Mouse (Mus musculus) ES-E14 (cell line): ENCODE results near the gene Hoxb13. TPM values are rescaled to one million over a fixed set of nuclear protein-coding genes. Genes with fewer than 3 reads are reported as not detected.
A peak's percentile ranks its signal among the peaks of the same experiment; 100 is the strongest.

Source experiments
- DNase-seq: peaks from one replicate; pipeline ENCODE4 v3.0.0-alpha.2; 2013; ENCODE audit warnings: low read depth, low spot score
- H3K27ac ChIP-seq: 2 replicates; pipeline ENCODE4 v1.5.1; 2012; ENCODE audit warnings: low read depth, mild to moderate bottlenecking, low read length, moderate library complexity, mixed read lengths; ENCODE audit not compliant: poor library complexity, insufficient read depth, severe bottlenecking
- H3K36me3 ChIP-seq: 2 replicates; pipeline ENCODE4 v1.6.1; 2012; ENCODE audit warnings: mild to moderate bottlenecking, low read length, moderate library complexity, mixed read lengths; ENCODE audit not compliant: control insufficient read depth, poor library complexity, insufficient read depth, severe bottlenecking
- H3K4me1 ChIP-seq, 2 experiments: fragments of 150-350 bp in 1 of 2; sonication (generic) in 1 of 2; 2 replicates each; pipeline ENCODE4 v1.6.1; 2012; ENCODE audit warnings: low read length in 2 of 2, mild to moderate bottlenecking in 1 of 2, mixed read lengths in 1 of 2; ENCODE audit not compliant: control insufficient read depth in 2 of 2, insufficient read depth in 2 of 2, poor library complexity in 1 of 2
- H3K4me3 ChIP-seq, 2 experiments: fragments of 150-350 bp in 1 of 2; sonication (generic) in 1 of 2; 2 replicates each; pipeline ENCODE4 v1.5.1; 2012; ENCODE audit warnings: low read length in 2 of 2, low read depth in 1 of 2, mild to moderate bottlenecking in 1 of 2, mixed read lengths in 1 of 2; ENCODE audit not compliant: insufficient read depth in 1 of 2, poor library complexity in 1 of 2, severe bottlenecking in 1 of 2
- H3K9ac ChIP-seq: 2 replicates; pipeline ENCODE4 v1.6.1; 2012; ENCODE audit warnings: low read depth, mild to moderate bottlenecking, low read length, mixed read lengths; ENCODE audit not compliant: poor library complexity, insufficient read depth, severe bottlenecking
- H3K9me3 ChIP-seq: fragments of 150-350 bp; sonication (generic); 2 replicates; pipeline ENCODE4 v1.6.1; 2012; ENCODE audit warnings: low read depth, mild to moderate bottlenecking, low read length; ENCODE audit not compliant: control insufficient read depth, insufficient read depth
- CHD2 ChIP-seq: IDR thresholded peaks from 2 replicates; pipeline ENCODE4 v1.6.1; 2014; ENCODE audit warnings: mild to moderate bottlenecking, low read depth, low read length, inconsistent platforms
- HCFC1 ChIP-seq: IDR thresholded peaks from 2 replicates; pipeline ENCODE4 v1.6.1; 2012; ENCODE audit warnings: low read length, inconsistent platforms, borderline replicate concordance; ENCODE audit not compliant: insufficient read depth
- MAFK ChIP-seq: IDR thresholded peaks from 2 replicates; pipeline ENCODE4 v1.6.1; 2014; ENCODE audit warnings: mild to moderate bottlenecking, low read depth, low read length, inconsistent platforms; ENCODE audit not compliant: insufficient read depth
- ZC3H11A ChIP-seq: IDR thresholded peaks from 2 replicates; pipeline ENCODE4 v1.6.1; 2012; ENCODE audit warnings: low read depth, mild to moderate bottlenecking, inconsistent platforms, low read length, borderline replicate concordance
- ZNF384 ChIP-seq: IDR thresholded peaks from 2 replicates; pipeline ENCODE4 v1.6.1; 2012; ENCODE audit warnings: low read depth, low read length, inconsistent platforms
- in situ Hi-C, 2 experiments: fragments of 600-800 bp; cut with MboI; formaldehyde crosslinking; loops; one replicate each; pipeline ENCODE4 v1.15.1; 2025; ENCODE audit warnings: low sequenced_read_pairs in 2 of 2, inconsistent platforms in 1 of 2; ENCODE audit not compliant: unreplicated experiment in 2 of 2
- total RNA-seq: library from RNA; depleted of rRNA; stranded (reverse); fragments of 300-350 nt; gene quantifications from 2 replicates; pipeline ENCODE4 v1.2.3, GENCODE M21; 2012

Gene Hoxb13
- total RNA-seq, 1 experiment = 1.4 TPM

DNA sequence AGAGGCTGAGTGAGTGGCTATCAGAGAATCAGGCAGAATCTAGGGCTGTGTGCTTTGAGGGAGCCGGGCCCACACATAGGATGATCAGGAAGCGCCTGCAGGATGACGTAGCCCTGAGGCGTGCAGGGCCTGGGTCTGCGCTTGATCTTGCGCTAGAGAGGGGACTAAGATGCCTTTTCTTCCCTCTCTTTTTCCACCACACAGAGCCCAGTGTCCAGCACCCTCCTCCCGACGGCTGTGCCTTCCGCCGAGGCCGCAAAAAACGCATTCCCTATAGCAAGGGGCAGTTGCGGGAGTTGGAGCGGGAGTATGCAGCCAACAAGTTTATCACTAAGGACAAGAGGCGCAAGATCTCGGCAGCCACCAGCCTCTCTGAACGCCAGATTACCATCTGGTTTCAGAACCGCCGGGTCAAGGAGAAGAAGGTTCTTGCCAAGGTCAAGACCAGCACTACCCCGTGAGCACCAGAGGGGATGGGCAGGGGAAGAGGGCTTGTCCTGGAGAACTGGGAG is 1.7 kb downstream of the Hoxb13 start:
- Histone ChIP-seq H3K36me3 (no peaks in the 10 kb centered on the region), H3K27ac (no peak overlapping the region), H3K4me3 (0 out of 4 replicates have a peak overlapping the region, but pooled peaks of 1 of the 2 experiments have one; percentile 16), H3K9ac (no peak overlapping the region), H3K4me1 (peaks cover 8 to 15% of the 10 kb centered on the region in 2 experiments), H3K9me3 (no peaks in the 10 kb centered on the region)
- DNase-seq = no peak
- no peak for TF ChIP-seq MAFK
- TF ChIP-seq ZNF384 = no peak
- no peak for TF ChIP-seq CHD2
- TF ChIP-seq ZC3H11A = no peak
- TF ChIP-seq HCFC1 = no peak
- in situ Hi-C loops = loop anchor here in 1 of 2 experiments (10.0 kb wide), 1 partner anchor 139 kb away; no protein-coding TSS in a partner anchor

- Histone ChIP-seq H3K4me3 (no peak overlapping the region), H3K9me3 (no peaks in the 10 kb centered on the region), H3K36me3 (no peaks in the 10 kb centered on the region), H3K4me1 (peaks cover 5 to 13% of the 10 kb centered on the region in 2 experiments), H3K9ac (no peak overlapping the region), H3K27ac (no peak overlapping the region)
- 0 out of 2 replicates have a peak, but pooled peaks have one; percentile 1 for TF ChIP-seq ZC3H11A
- no peak for TF ChIP-seq ZNF384
- DNase-seq = no peak
- in situ Hi-C loops = loop anchor here in 1 of 2 experiments (10.0 kb wide), 1 partner anchor 136 kb away; no protein-coding TSS in a partner anchor
Observed at GRCm38 (mm10) chr11:96198642-96199041, 4.5 kb downstream of the Hoxb13 start.

- in situ Hi-C loops = loop anchor here in 1 of 2 experiments (10.0 kb wide), 1 partner anchor 135 kb away; no protein-coding TSS in a partner anchor
- H3K9me3 ChIP-seq = no peaks in the 10 kb centered on the region
- TF ChIP-seq ZC3H11A (no peak), CHD2 (no peak), MAFK (no peak), ZNF384 (no peak), HCFC1 (no peak)
- peaks cover 9 to 12% of the 10 kb centered on the region in 2 experiments for H3K4me1 ChIP-seq
- peak overlapping the region; percentile 33 to 45 for H3K4me3 ChIP-seq
- no peak overlapping the region for H3K9ac ChIP-seq
- H3K27ac ChIP-seq = no peak overlapping the region
- DNase-seq = no peak
- no peaks in the 10 kb centered on the region for H3K36me3 ChIP-seq
Observed at GRCm38 (mm10) chr11:96199181-96200086, 5.3 kb downstream of the Hoxb13 start.

DNA sequence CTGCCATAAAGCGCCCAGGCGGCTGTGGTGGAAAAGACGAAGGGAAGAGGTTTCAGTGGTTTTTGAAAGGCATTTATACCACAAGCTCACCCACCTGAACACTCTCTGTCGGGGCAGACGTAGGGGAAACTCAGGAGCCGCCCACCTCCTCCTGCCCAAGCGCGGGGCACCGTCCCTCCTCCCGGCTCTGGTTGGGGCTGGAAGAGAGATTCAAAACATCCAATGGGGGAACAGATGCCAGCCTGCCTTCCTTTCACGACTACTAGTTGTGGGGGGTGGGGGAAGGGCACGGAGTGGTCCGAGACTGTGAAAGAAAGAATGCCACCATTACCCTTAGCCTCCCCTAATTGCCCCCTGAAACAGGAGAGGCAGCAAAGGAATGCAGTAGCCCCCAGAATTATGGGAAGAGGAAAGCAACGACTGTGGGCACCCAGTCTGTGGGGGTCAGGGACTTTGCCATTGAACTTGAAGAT is 6.1 kb downstream of the Hoxb13 start:
- no peak for TF ChIP-seq MAFK
- TF ChIP-seq HCFC1 = no peak
- no peak for TF ChIP-seq ZC3H11A
- TF ChIP-seq CHD2 = no peak
- no peak for TF ChIP-seq ZNF384
- Histone ChIP-seq H3K4me1 (peaks cover 9 to 10% of the 10 kb centered on the region in 2 experiments; a peak in 3 of 4 replicates), H3K36me3 (no peaks in the 10 kb centered on the region), H3K9me3 (no peaks in the 10 kb centered on the region), H3K27ac (no peak overlapping the region), H3K4me3 (peak overlapping the region; percentile 33 to 45), H3K9ac (0 out of 2 replicates have a peak overlapping the region, but pooled peaks have one; percentile 22)
- no peak for DNase-seq
- in situ Hi-C loops = no loop called here
